Mouse (Mus musculus) left cerebral cortex, postnatal 36 days (tissue): Measurements from ENCODE around the gene Efcab7. TPM values are rescaled to one million over a fixed set of nuclear protein-coding genes. Genes with fewer than 3 reads are reported as not detected.

Experiments
- DNase-seq, 2 experiments: peaks; one replicate each; pipeline ENCODE4 v3.0.0; 2021 to 2022; ENCODE audit warnings: low spot score in 2 of 2, mixed read lengths in 1 of 2
- intact Hi-C: fragments of 180-260 bp; cut with DNase I; formaldehyde crosslinking; loops from one replicate; pipeline ENCODE4 v1.15.1; 2025
- total RNA-seq, 2 experiments: library from RNA; stranded (reverse); gene quantifications; 2 replicates each; pipeline ENCODE4 v1.2.3; 2021

Efcab7 gene
- 1 to 10 TPM; 6.5 to 7.3 TPM for total RNA-seq

- DNase-seq = peak; percentile 89 to 91
- intact Hi-C loops = no loop called here
Measured at GRCm38 (mm10) chr4:99829094-99830073, at the start of gene Efcab7. Gene Efcab7 (plus strand): TSS chr4:99829198.

- DNase-seq = no peak
- intact Hi-C loops = no loop called here
Measured at GRCm38 (mm10) chr4:99792365-99792764, 36.6 kb upstream of the Efcab7 start.

DNA sequence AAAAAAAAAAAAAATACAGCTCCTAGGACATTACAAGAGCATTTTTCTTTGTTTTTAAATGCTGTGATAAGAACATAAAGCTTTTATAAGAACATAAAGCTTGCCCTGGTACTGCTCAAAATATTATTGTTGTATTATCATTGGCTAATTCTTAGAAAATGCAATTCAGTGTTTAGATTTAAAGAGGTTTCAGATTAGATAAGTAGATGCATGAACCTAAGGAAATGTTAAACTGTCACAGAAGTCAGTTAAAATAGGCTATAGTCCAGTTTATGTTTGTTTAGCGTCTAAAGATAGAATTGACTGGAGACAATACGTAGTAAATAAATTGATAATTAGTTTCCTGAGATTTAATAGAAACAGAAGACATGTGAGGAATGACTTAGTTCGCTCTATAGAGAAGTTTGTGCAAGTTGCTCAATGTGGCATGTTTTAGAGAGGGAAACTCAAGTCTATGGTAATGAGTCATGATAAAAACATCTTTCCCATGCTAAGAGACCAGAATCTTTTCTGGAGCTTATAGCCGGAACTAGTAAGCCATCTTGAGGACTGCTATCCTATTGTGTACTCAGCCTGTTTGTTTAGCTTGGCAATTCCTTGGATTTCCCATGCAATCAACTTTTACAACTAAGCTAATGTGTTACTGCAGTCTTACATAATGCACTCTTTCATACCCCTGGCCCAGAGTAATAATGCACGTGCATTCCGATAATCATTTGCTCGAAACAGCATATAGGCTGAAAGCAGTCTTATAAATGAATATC is 12.1 kb upstream of the Efcab7 start:
- intact Hi-C loops = no loop called here

DNA sequence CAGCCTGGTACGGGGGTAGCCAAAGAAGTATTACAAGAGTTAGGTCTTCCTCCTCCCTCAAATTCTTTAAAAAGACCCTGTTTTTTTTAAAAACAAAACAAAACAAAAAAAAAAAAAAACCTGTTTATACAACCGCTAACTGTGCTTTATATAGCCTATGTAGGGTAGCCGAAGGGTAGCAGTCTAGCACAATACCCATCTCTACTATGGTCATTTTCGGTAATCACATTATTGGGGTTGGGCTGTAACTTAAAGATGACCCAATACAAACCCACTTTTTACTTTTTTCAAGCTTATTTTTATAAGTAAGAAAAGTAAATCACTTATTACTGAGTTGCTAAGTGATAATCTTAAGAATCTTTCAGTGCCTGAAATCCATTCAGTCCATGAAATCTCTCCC is 661 bp upstream of the Efcab7 start:
- intact Hi-C loops = no loop called here
- DNase-seq = no peak

More for the DNA sequence above, 12.1 kb upstream of the Efcab7 start:
- DNase-seq = no peak

DNA sequence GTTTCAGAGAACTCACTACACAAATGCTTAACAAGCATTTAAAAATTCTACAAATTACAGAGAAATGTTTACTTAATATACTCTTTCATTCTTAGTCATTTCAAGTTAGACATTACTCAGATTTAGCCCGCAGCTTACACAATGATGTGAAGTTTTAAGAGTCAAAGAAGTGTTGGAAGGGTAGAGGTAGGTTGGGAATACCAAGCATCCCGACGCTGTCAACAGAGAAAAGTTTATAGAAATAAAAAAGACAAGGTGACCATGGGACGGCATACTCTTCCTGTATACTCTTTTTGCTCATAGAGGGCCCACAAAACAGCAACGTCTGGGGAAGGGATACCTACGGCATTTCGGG is 282 bp upstream of the Efcab7 start:
- DNase-seq = no peak
- intact Hi-C loops = no loop called here

DNA sequence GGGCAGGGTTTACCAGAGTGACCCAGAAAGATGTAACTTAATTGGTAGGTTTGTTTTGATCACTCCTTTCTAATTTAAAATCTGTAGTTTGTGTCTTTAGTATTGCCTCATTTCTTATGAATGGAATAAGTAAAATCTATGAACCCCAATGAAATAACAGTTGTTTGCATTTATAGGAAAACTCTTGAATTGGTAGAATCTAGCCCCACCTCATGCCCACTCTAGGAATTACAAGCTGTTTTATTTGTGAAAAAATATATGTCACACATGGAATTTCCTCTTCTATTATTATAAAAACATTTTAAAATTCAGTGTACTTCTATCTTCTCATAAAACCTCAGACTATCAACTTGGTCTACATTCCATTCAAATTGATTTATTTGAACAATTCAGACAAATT is 52.9 kb downstream of the Efcab7 start:
- intact Hi-C loops = no loop called here
- no peak for DNase-seq

DNA sequence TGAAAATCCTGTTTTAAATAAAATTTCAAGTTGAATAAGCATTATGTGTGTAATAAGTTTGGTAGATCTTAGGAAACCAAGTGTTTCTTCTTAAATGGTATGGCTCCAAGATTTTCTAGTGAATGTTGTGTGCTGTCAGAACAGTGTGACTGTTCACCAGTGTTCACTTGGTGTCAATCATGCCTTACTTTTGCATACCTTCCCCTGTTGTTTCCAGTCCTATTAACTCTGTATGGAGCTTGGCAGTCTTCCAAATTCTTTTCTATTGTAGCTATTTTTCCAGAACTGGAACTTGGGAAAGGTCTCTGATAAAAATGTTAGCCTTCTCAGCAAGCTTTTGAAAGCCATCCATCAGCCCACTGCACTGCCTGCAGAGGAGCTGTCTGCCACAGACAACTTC is 53.4 kb downstream of the Efcab7 start:
- intact Hi-C loops = no loop called here
- DNase-seq = no peak

DNA sequence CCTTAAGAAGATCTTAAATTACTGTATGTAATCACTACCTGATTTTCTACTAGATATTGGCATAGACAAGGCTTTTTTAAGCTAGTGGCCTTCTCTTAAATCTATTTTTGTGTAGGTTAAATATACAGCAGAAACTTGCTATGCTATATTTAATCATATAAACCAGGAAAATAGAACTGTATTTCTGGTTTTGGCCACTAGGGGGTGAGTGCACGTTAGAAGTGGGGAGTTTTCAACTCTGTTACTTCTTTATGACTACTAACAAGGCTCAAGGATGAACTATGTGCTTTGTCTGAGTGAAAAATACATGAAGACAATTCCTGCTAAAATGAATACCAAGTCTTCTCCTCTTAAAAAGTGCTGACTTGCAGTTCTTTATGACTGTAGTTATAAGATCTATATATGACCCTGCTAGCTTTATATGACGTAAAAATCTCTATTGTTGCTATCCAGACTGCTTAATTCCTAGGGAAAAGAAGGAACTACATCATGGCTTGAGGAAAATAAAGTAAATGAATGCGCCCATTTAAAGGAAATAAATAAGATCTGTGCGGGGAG is 85.0 kb downstream of the Efcab7 start:
- intact Hi-C loops = no loop called here
- no peak for DNase-seq

- no peak for DNase-seq
- intact Hi-C loops = no loop called here
Measured at GRCm38 (mm10) chr4:99926380-99926779, 97.4 kb downstream of the Efcab7 start.

DNA sequence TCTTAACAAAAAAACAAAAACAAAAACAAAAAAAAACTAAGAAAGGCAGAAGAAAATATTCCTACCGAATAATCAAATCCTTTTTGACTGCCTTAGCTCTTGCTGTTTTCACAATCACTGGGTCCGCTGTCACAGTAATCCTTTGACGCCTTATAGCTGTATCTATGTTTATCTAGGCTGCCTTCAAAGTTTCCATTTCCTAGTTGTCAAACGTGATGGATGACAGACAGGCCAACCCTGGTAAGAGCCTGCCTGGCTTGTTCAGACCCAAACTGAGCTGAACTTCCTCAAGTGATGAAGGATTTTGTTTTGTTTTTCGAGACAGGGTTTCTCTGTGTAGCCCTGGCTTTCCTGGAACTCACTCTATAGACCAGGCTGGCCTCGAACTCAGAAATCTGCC is 99.5 kb downstream of the Efcab7 start:
- DNase-seq = no peak
- intact Hi-C loops = no loop called here

DNA sequence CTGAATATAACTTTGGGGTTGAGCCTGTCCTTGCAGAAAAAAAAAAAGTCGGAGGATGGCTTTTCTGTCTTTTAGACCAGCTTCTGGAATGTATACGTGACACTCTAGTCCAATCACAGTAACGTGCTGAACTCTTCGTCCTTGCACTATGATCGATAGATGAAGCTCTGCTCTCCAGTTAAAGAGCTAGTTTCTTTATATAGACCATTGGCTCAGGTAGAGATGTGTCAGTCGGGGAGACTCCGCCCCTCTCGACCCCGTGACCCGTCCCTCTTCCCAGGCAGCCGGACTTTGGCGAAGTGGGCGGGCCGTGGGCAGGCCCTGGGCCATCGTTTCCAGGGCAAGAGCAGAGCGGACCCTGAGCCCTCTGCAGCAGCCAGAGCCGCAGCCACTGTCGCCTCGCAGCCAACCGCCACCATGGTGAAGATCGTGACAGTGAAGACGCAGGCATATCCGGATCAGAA is 100.2 kb downstream of the Efcab7 start, which contains the start of gene Pgm1:
Gene Pgm1 (plus strand): TSS at position 266 of the 464 bp plus-strand sequence.
- intact Hi-C loops = no loop called here

GRCm38 (mm10) chr4:99929613-99930517 is 100.9 kb downstream of the Efcab7 start, which contains the start of gene Itgb3bp:
Gene Itgb3bp (minus strand): TSS chr4:99929813.
- intact Hi-C loops = no loop called here
- DNase-seq = peak; percentile 81

More for the DNA sequence above, 100.2 kb downstream of the Efcab7 start, which contains the start of gene Pgm1:
- DNase-seq = peak in 1 of 2 experiments; percentile 79

DNA sequence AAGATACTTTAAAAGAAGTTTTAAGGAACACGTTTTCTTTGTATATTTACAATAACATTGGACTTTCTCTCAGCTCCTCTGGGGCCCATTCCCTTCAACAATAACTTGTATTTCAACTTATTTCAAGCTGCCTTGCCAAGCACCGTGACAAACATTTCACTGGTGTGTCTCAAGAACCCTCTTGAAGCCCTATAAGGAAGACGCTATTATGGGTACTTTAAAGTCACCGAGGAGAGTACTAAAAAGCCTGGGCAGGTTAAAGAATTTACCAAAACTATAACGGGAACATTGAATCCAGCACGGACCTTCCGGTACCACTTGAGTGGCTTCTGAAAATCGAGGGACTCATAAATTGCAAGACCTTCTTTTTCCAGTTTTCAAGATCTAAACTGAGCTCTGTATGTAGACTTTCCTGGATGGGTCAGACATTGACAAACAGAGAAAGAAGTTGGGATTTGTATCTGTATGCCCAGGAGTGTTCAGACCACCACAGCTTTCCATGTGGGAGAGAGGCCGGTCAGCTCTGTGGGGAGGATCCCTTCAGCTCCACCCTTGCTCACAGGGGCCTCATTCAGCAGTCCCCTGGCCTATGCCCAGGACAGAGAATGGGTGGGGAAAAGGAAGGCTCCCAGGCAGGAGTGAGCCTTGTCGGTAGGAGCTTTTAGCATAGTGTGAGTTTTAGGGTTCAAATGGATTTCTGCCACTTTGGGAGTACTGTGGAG is 101.7 kb downstream of the Efcab7 start:
- DNase-seq = no peak
- intact Hi-C loops = no loop called here

- DNase-seq = no peak
- intact Hi-C loops = no loop called here
Measured at GRCm38 (mm10) chr4:99931240-99931580, 102.2 kb downstream of the Efcab7 start.

DNA sequence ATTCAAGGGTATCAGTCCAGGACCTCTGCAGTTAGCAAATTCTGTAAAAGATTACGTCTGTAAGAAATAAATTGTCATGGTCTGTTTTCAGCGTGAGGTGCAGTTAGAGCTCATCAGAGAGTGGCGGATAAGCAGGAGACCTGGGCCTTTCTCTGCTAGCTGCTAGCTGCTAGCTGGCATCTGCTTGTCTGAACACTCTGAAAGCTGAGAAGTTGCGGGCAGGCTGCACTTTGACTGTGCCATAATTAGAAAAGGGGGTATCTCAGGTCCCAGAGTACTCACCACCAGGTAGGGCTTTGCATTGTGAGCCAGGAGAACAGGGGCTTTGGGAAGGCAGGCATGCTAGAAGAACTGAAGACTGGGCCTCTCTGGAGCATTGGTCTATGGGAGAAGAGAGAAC is 102.8 kb downstream of the Efcab7 start:
- no peak for DNase-seq
- intact Hi-C loops = no loop called here

GRCm38 (mm10) chr4:99934859-99935258 is 105.9 kb downstream of the Efcab7 start:
- DNase-seq = no peak
- intact Hi-C loops = no loop called here

- DNase-seq = no peak
- intact Hi-C loops = no loop called here
Measured at GRCm38 (mm10) chr4:99936278-99936677, 107.3 kb downstream of the Efcab7 start.

- DNase-seq = no peak
- intact Hi-C loops = loop anchor here (5.0 kb wide), 1 partner anchor 597 kb away; no protein-coding TSS in a partner anchor
Measured at GRCm38 (mm10) chr4:99939711-99940505, 110.9 kb downstream of the Efcab7 start.
